Mouse (Mus musculus): ENCODE data around the gene Lbh.

- TF ChIP-seq CTCF (IDR thresholded peaks at IDR 0.05; ENCODE audit: extremely low read depth, insufficient read depth, low read length): no peak
- no peak for TF ChIP-seq POLR2A (IDR thresholded peaks at IDR 0.05; ENCODE audit: extremely low read depth, insufficient read depth, low read length)
These were observed 39.1 kb upstream of the Lbh start for GRCm38 (mm10) chr17:72878979-72879378.

Measured in cortical plate, adult 2 months (tissue).